Mouse (Mus musculus) forebrain, embryonic 14.5 days (tissue): ENCODE results near the gene Srp14. TPM values are rescaled to one million over a fixed set of nuclear protein-coding genes. Genes with fewer than 3 reads are reported as not detected.
A peak's percentile ranks its signal among the peaks of the same experiment; 100 is the strongest.

Source experiments
- ATAC-seq: fragments of 200-750 bp; cut with Nextera tagmentation; 2 replicates; pipeline ENCODE4 v1.8.0; 2017; ENCODE audit warnings: mild to moderate bottlenecking, moderate library complexity
- DNase-seq: peaks from one replicate; pipeline ENCODE4 v3.0.0-alpha.2; 2015; ENCODE audit warnings: low spot score
- H3K27ac ChIP-seq: fragments of 300-500 bp; sonication (generic); 2 replicates; pipeline ENCODE4 v1.5.1; 2014; ENCODE audit warnings: low read depth, mild to moderate bottlenecking, control low read depth, low read length, moderate library complexity
- H3K27me3 ChIP-seq: fragments of 300-500 bp; sonication (generic); replicated peaks from 2 replicates; pipeline ENCODE4 v1.6.1; 2014; ENCODE audit warnings: low read length, control low read depth, mixed read lengths; ENCODE audit not compliant: control insufficient read depth, insufficient read depth
- H3K36me3 ChIP-seq: fragments of 300-500 bp; sonication (generic); 2 replicates; pipeline ENCODE4 v1.6.1; 2014; ENCODE audit warnings: low read length, control low read depth; ENCODE audit not compliant: control insufficient read depth, insufficient read depth
- H3K4me1 ChIP-seq: fragments of 300-500 bp; sonication (generic); 2 replicates; pipeline ENCODE4 v1.6.1; 2014; ENCODE audit warnings: antibody characterized with exemption, low read length, control low read depth; ENCODE audit not compliant: control insufficient read depth, insufficient read depth
- H3K4me2 ChIP-seq: fragments of 300-500 bp; sonication (generic); 2 replicates; pipeline ENCODE4 v1.6.1; 2014; ENCODE audit warnings: mild to moderate bottlenecking, control low read depth, low read length
- H3K4me3 ChIP-seq: fragments of 300-500 bp; sonication (generic); 2 replicates; pipeline ENCODE4 v1.5.1; 2014; ENCODE audit warnings: low read depth, low read length, control low read depth
- H3K9ac ChIP-seq: fragments of 300-500 bp; sonication (generic); 2 replicates; pipeline ENCODE4 v1.6.1; 2014; ENCODE audit warnings: mild to moderate bottlenecking, low read length, control low read depth, moderate library complexity
- H3K9me3 ChIP-seq: fragments of 300-500 bp; sonication (generic); replicated peaks from 2 replicates; pipeline ENCODE4 v1.6.1; 2016; ENCODE audit warnings: low read length, control low read depth, mixed read lengths; ENCODE audit not compliant: control insufficient read depth
- WGBS: fragments of 180-500 bp; shearing (Covaris S2); extraction: QIAGEN DNeasy Blood & Tissue Kit; methylation state at CpG from one replicate; pipeline ENCODE4 v1.1.7; 2014; 5-methylcytosine and 5-hydroxymethylcytosine counted together
- polyA plus RNA-seq: library from polyadenylated mRNA; unstranded; fragments of >200 nt; fragmentation: Nextera tagmentation; extraction: Ambion mirVana; gene quantifications from 2 replicates; pipeline ENCODE4 v1.2.1, GENCODE M21; 2014

The Srp14 gene
- polyA plus RNA-seq, 1 experiment from 2014 or later, result 381 TPM

- Histone ChIP-seq H3K27me3 (no peaks in the 10 kb centered on the region), H3K27ac (peak overlapping the region; percentile 59; the same call in 1 of the 2 replicates), H3K4me2 (peak overlapping the region; percentile 84), H3K4me3 (peak overlapping the region; percentile 92), H3K36me3 (peaks cover 35% of the 10 kb centered on the region), H3K4me1 (peaks cover 8% of the 10 kb centered on the region), H3K9ac (peak overlapping the region; percentile 85), H3K9me3 (no peaks in the 10 kb centered on the region)
- WGBS, result 3% methylated on average over 45 of the region's 52 CpGs
- peak; percentile 82 for ATAC-seq
- no peak for DNase-seq
Measured at GRCm38 (mm10) chr2:118478833-118479549, 520 bp downstream of the Srp14 start.

GRCm38 (mm10) chr2:118468354-118468753 lies 11.2 kb downstream of the Srp14 start:
- no peak for ATAC-seq

GRCm38 (mm10) chr2:118466601-118467000 lies 12.9 kb downstream of the Srp14 start:
- Histone ChIP-seq H3K9me3 (no peaks in the 10 kb centered on the region), H3K4me3 (no peak overlapping the region), H3K36me3 (peaks cover 72% of the 10 kb centered on the region), H3K27ac (no peak overlapping the region), H3K27me3 (no peaks in the 10 kb centered on the region), H3K4me1 (no peaks in the 10 kb centered on the region), H3K4me2 (no peak overlapping the region), H3K9ac (no peak overlapping the region)
- ATAC-seq (no peak), DNase-seq (no peak)
- 59% methylated on average over 1 of the region's 1 CpGs for WGBS

More at GRCm38 (mm10) chr2:118468354-118468753, 11.2 kb downstream of the Srp14 start:
- no peak for DNase-seq
- Histone ChIP-seq H3K4me1 (no peaks in the 10 kb centered on the region), H3K4me2 (no peak overlapping the region), H3K36me3 (peaks cover 70% of the 10 kb centered on the region), H3K9me3 (no peaks in the 10 kb centered on the region), H3K4me3 (no peak overlapping the region), H3K27me3 (no peaks in the 10 kb centered on the region), H3K27ac (no peak overlapping the region), H3K9ac (no peak overlapping the region)

DNA sequence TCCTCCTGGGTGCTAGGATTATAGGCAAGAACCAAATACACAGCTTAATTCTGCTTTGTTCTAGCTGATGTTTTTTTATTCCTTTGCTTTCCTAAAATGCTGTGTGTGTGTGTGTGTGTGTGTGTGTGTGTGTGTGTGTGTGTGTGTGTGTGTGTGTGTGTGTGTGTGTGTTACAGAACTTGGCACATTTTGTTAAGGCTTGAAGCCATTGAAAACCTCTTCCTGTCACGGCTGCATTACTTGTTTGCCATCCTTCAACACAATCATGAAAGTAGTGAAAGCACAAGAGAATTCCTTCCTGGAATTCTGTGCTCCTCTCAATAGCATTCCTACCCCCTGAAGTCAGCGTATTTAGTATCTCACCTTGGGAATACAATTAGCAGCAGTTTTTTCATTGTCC lies 13.6 kb downstream of the Srp14 start:
- Histone ChIP-seq H3K4me2 (no peak overlapping the region), H3K9me3 (no peaks in the 10 kb centered on the region), H3K4me1 (no peaks in the 10 kb centered on the region), H3K36me3 (peaks cover 65% of the 10 kb centered on the region), H3K9ac (no peak overlapping the region), H3K27ac (no peak overlapping the region), H3K27me3 (no peaks in the 10 kb centered on the region), H3K4me3 (no peak overlapping the region)
- no peak for ATAC-seq
- WGBS, result 52% methylated on average over 2 of the region's 2 CpGs
- no peak for DNase-seq

DNA sequence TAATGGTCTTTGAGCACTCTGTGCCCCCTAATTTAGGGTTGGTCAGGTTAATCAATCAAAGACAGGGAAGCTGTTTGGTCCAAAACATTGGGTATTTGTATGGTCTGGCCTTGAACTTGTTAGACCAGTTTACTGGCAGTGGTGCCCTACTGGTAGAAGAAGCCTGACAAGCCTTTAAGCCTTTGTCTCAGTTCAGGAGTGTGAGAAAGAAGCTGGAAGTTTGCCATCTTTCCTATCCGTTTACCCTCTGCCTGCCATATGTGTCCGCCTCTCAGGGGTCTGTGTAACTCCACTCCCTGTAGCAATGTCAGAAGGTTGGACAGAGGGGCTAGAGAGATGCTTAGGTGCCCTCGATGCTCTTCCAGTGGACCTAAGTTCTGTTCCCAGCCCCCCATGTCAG lies 15.1 kb downstream of the Srp14 start:
- no peak overlapping the region for H3K27ac ChIP-seq
- no peak overlapping the region for H3K9ac ChIP-seq
- no peak overlapping the region for H3K4me2 ChIP-seq
- H3K9me3 ChIP-seq, result no peaks in the 10 kb centered on the region
- ATAC-seq (no peak), DNase-seq (no peak)
- 62% methylated on average over 3 of the region's 3 CpGs for WGBS
- H3K27me3 ChIP-seq, result no peaks in the 10 kb centered on the region
- no peaks in the 10 kb centered on the region for H3K4me1 ChIP-seq
- H3K4me3 ChIP-seq, result no peak overlapping the region
- H3K36me3 ChIP-seq, result peaks cover 50% of the 10 kb centered on the region

GRCm38 (mm10) chr2:118463480-118463879 lies 16.0 kb downstream of the Srp14 start:
- no peaks in the 10 kb centered on the region for H3K9me3 ChIP-seq
- H3K27me3 ChIP-seq, result no peaks in the 10 kb centered on the region
- WGBS, result 89% methylated on average over 5 of the region's 5 CpGs
- H3K4me3 ChIP-seq, result no peak overlapping the region
- ATAC-seq, result no peak
- H3K36me3 ChIP-seq, result peaks cover 45% of the 10 kb centered on the region
- H3K9ac ChIP-seq, result no peak overlapping the region
- no peak for DNase-seq
- H3K4me1 ChIP-seq, result no peaks in the 10 kb centered on the region
- no peak overlapping the region for H3K27ac ChIP-seq
- no peak overlapping the region for H3K4me2 ChIP-seq

DNA sequence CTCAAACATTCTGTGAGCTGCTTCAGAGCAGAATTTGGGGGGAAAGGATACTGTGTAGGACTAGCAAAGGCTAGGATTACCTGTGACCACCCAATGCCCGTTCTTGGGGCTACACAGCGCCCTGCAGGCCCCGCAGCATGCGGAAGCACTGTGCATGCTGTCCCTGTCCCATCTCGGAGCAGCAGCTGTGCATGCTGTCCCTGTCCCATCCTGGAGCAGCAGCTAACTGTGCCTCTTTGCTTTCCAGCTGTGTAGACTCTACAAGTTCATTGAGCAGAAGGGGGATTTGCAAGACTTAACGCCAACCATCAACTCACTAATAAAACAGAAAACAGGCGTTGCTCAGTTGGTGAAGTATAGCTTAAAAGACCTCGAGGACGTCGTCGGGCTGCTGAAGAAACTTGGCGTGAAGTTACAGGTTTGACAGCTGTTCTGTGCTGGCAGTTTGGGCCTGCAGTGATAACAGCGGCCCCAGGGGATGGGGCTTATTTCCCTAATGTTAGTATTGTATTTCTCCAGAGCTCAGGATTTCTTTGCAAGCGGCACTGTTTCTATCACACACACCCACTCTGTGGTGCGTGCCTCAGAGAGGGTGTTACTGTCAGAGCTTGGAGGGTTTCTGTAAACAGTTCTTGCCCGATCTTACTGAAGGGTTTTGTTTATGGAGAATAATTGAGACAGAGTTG lies 17.9 kb downstream of the Srp14 start:
- H3K27me3 ChIP-seq, result no peaks in the 10 kb centered on the region
- no peak overlapping the region for H3K9ac ChIP-seq
- DNase-seq (no peak), ATAC-seq (no peak)
- H3K36me3 ChIP-seq, result peaks cover 31% of the 10 kb centered on the region
- H3K9me3 ChIP-seq, result no peaks in the 10 kb centered on the region
- 69% methylated on average over 16 of the region's 16 CpGs for WGBS
- H3K4me2 ChIP-seq, result no peak overlapping the region
- no peak overlapping the region for H3K27ac ChIP-seq
- H3K4me1 ChIP-seq, result no peaks in the 10 kb centered on the region
- H3K4me3 ChIP-seq, result no peak overlapping the region

GRCm38 (mm10) chr2:118457463-118458261 lies 21.8 kb downstream of the Srp14 start:
- ATAC-seq (peak; percentile 85), DNase-seq (peak; percentile 73)
- Histone ChIP-seq H3K4me2 (no peak overlapping the region), H3K36me3 (peaks cover 20% of the 10 kb centered on the region), H3K9ac (no peak overlapping the region), H3K27me3 (no peaks in the 10 kb centered on the region), H3K4me3 (no peak overlapping the region), H3K9me3 (no peaks in the 10 kb centered on the region), H3K4me1 (no peaks in the 10 kb centered on the region), H3K27ac (peak overlapping the region; percentile 28)
- 72% methylated on average over 13 of the region's 13 CpGs for WGBS
